Mouse (Mus musculus) frontal cortex, adult 2 months (tissue): ENCODE data around the gene Maml3. TPM values are rescaled to one million over a fixed set of nuclear protein-coding genes. Genes with fewer than 3 reads are reported as not detected.
A peak's percentile ranks its signal among the peaks of the same experiment; 100 is the strongest.

ENCODE experiments used
- DNase-seq, 2 experiments: peaks; one replicate each; pipeline ENCODE4 v3.0.0; 2022; ENCODE audit warnings: low spot score in 1 of 2; ENCODE audit errors: extremely low spot score in 1 of 2
- polyA plus RNA-seq: library from polyadenylated mRNA; depleted of rRNA; stranded (reverse); fragments of >200 nt; gene quantifications from 2 replicates; pipeline ENCODE4 v1.2.3, GENCODE M21; 2012

Gene Maml3
- polyA plus RNA-seq, 1 experiment: 5.6 TPM

DNA sequence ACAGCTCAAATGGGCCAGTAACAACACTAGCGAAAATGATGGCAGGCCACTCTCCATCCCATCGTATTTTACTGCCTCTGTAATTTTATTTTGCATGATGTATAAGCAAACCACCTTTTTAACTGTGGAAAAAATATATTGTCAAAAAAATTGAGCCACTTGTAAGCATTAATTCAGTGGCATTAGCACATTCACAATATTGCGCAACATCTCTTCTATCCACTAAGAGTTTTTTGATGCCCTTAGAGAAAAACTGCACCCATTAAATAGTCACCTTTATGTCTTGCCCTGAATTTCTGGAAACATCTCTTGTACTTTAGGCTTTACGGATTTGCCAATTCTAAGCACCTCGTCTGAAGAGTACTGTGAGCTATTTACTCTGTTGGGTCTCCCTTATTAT, 347.8 kb downstream of the Maml3 start:
- no peak for DNase-seq

DNA sequence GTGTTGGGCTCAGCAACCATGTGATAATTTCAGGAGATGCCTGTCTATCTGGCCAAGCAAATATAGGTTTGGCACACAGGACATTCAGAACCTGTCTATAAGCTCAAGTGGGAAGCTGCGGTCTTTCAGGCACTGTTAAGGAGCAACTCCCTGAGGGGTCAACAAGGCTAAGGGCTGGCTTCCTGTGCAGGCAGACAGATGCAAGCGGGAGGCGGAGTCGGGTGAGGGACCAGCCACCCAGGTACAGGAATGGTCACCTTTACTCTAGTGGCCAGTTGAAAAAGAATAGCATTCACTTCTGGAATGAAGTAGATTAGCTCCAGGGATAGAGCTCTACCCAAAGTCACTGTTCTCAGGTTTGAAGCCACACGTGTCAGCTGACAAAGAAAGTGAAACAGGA, 348.6 kb downstream of the Maml3 start:
- DNase-seq: no peak

DNA sequence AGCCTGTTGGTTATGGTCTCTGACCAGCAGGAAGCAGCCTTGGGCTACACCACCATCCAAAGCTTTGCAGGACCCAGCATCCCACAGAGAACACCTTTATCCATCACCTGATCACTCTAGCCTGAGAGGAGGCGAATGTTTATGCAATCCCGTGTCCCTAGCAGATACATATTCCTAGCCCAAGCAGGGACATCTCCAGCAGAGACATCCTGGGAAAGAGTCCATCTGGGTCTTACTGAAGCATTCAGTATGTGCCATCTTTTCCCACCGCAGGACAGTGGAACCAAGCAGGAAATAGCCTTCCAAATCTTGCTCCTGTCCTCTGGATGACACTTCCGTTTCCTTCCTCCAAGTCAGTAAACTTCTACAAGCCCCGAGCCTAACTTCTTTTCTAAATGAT, 351.6 kb downstream of the Maml3 start:
- no peak for DNase-seq

DNA sequence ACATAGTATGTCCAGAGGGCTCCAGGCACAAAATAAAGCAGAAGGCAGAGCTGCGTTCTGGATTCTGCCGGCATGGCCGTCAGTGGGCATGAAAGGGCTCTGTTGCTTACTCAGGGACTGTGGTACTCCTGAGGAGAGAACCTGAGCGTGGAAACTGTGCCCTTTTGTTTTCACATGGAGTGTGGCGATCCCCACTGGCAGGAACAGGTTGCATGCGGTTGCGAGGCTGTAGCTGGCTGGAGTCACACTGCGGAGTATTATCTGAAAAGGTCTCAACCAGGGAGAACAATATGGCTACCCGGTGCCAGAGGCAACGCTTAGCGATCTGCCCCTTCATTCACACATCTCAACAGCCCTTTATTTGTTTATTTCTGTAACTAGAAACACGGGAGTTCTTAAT, 353.4 kb downstream of the Maml3 start:
- no peak for DNase-seq

DNA sequence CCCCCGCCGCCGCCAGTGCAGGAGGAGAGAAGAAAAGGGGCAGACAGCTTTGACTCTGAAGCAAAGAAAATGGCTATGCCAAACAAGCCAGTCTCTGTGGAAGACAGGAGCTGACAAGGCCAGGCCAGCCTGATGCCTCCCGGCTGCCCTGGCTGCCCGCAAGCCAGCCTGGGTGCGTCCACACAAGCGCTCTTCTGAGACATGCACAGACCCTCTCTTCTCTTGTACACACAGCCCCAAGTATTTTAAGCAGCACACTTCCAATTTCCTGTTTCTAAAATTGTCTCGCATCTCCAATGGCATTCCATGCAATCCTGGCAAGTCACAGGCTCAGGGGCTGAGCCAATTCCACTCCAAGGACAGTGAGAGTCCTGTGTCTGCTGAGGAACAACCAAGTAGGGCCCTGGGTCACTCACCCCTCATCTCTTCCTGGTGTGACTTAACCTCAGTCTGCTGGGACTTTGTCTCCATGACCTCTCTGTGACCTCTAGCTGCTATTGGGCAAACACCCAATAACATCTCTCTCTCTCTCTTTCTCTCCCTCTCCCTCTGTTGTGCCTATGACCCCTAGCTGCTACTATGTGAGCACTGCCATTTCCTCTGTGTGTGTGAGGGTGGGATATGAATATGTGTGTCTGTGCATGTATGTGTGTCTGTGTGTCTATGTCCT, 354.9 kb downstream of the Maml3 start:
- peak in 1 of 2 experiments; percentile 31 for DNase-seq

DNA sequence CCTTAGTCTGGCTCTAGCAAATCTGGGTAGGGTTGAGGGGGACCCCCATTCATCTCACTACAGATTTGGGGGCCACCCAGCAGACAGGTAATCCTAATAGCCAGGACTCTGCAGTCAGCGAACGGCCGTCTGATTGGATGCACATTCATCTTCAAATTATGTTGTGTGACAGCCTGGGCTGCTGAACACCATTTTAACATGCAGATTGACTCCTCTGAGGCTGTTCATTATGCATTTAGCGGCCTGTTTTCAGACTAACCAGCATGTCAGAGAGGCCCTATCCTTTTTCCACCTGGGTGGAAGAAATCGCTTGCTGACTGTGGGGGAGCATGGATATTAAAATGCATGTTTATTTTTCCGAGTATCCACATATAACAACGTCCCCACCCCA, 355.5 kb downstream of the Maml3 start:
- peak in 1 of 2 experiments; percentile 12 for DNase-seq

DNA sequence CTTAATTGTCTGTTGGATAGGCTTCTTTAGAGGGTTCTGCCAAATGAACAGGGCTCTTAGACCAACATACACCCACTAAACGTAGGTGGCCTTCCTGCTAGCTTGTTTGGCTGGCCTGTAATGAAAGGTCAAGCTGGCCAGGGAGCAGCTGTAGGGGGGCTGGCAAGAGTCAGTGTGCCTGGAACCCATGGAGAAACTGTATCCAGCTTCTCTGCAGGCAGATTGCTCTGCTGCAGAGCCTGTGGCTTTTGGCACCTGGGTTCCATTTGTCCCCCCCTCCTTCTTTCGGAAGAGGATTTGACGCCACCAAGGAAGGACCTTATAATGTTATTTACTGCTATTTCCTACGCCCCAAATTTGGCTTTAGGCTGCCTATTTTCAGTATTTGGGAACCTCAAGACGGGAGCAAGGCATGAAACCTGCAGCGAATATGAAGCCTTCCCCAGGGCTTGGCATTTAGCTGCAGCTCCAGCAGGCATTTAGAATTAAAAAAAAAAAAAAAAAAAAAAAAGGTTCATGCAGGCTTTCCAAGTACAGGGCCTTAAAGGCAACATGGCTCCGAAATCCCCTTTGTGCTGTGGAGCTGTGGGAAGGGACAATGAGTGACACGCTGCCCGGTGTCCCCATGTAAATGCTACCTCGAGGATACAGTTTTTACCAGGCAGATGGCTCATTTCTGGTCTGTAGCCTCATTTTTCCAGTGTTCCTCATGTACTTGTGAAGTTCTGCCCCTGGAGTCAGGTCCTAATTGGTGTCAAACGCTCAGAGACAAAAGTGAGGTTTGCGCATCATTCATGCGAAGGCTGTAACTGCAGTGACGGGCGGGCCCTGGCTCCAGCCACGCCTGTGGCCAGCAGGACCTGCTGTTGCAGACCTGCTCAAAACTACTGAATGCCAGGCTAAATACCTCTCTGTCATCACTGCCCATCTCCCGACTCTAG, 356.2 kb downstream of the Maml3 start:
- no peak for DNase-seq

DNA sequence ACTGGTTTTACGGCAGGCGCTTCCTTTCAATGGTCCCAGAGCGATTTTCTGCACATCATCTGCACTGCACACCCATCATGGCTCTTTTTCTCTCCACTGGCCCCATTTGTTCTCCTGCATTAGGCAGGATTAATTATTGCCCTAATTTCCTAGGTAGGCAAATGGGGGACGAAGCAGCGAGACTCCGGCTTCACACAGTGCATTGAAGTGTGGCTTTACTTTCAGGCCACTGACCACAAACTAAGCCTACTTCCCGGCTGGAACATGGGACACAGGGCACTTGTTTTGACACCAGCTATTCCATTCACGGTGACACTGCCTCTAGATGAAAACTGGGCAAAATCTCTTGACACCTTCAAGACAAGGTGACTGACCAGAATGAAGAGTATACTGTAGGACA, 358.1 kb downstream of the Maml3 start:
- DNase-seq: no peak

DNA sequence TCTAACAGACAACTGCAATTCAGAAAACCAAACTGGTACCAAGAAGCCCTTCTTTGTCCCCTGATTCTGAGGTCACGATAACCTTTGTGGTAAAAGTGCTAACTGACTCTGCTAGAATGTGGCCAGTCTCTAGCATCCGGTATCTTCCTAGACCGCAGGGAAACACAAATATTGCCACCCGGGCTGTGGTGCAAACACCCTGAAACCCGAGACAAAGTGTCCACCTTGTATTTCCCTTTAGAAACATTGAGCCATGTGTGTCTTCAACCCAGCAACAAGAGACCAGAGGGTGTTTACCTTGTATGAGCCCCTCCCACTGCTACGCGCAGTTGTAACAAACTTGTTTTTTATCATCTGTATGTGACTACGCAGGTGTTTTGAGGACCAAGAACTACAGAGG, 359.7 kb downstream of the Maml3 start:
- no peak for DNase-seq

DNA sequence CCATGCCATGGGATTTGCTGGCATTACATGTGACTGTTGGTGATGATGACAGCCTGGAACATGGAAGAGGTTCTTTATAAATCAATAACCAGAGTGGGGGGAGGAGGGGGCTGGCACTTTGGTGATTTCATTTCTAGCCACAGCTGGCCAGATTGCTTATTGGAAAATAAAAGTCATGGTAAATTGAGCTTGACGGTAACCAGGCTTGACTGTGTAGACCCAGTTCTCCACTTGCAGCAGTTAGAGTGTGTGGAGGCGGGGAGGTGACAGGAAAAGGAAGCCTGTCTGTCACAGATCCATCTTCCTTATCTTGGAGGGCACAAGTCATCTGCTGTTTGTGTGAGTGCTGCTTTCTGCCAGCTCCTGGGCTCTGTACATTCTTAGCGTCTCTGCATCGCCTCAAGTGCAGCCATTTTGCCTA, 360.5 kb downstream of the Maml3 start:
- DNase-seq: no peak

DNA sequence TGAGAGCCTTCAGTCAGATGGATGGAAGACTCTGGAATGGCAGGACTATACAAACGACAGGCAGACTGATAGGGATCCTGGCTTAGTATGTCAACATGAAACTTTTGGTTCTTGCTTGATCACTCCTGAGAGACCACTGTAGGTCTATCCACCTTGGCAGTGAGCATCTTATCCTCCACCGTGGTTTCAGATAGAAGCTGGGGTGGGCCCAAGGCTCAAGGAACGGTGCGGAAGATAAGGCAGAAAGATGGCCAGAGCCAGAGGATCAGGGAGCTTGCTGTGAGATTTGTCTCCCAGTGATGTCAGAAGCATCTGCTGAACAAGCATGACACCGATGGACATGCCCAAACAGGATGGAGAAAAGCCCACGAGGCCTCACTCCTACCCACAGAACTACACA, 362.5 kb downstream of the Maml3 start:
- no peak for DNase-seq

DNA sequence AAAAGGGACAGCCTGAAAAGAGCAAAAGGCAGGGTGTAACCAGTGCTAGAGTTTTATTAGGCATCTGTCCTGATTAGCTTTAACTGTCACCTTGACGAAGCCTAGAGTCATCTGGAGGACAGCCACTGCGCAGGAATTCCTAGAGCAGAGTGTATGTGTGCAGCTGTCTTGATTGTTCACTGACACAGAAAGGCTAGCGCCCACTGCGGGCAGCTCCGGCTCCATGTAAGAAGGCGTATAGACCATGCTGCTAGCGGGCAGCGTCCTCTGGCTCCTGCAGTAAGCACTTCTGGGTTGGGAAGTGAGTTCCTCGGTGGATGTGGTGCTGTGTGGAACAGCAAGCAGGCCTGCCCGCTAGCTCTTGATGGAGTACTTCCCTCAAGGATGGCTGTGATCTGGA, 363.1 kb downstream of the Maml3 start:
- DNase-seq: no peak

DNA sequence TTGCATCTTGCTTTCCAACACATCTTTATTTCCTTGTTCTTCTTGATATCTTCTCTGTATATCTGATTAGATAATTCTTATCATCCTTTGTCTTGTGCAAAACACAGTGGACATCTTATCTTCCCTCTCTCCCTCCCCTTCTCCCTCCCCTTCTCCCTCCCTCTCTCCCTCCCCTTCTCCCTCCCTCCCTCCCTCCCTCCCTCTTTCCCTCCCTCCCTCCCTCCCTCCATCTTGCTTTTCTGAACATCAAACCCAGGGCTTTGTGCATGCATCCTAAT, 365.1 kb downstream of the Maml3 start:
- DNase-seq: no peak

DNA sequence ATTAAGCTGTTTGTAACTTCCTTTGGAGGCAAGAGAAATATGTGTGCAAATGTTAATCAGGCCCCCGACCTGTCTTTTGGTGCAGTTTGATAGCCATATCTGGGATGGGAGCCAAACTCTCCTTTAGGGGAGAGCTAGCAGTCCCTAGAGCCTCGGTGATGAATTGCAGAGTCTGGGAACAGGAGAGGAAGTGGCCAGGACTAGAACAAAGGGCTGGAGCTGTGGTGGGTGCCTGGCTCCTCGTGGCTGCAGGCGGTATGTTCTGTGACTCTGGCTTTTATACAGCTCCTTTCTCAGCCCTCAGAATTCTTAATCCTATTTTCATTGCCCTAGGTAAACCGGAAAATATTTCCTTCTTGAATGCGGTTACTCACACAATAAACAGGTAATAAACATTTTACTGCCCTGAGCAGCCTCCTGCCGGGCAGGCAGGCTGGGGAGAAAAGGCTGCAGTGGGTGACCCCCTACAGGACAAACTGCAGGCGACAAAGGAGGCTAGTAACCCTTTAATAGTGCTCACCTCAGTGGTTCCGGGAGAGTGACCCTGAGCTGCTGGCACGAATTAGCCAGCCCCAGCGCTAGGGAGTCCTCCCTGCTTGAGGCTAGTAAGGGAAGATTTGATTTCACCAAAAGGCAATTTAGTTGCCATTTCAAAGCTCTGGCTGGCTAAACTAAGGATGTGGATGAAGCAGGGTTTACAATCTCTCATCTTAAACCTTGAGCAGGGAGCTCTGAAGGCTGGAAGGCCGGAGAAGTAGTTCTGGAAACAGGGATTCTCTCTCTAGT, 365.6 kb downstream of the Maml3 start:
- DNase-seq: no peak

DNA sequence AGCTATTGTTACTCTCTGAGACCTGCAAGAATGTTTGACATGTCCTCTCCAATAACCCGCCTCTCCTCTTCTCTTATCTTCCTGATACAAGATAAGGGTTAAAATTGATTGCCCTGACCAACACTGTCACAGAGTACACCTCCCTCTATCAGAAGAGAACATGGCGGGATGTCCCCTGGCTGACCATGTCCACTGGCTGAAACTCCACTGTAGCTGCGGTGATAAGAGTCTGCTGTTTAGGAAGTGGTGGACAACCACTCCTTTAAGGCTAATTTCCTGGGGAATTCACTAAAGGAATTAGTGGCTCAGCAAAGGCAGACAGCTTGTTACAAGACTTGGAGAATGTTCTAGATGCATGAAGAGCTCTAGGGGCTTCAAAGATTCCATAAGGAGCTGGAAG, 371.2 kb downstream of the Maml3 start:
- no peak for DNase-seq

DNA sequence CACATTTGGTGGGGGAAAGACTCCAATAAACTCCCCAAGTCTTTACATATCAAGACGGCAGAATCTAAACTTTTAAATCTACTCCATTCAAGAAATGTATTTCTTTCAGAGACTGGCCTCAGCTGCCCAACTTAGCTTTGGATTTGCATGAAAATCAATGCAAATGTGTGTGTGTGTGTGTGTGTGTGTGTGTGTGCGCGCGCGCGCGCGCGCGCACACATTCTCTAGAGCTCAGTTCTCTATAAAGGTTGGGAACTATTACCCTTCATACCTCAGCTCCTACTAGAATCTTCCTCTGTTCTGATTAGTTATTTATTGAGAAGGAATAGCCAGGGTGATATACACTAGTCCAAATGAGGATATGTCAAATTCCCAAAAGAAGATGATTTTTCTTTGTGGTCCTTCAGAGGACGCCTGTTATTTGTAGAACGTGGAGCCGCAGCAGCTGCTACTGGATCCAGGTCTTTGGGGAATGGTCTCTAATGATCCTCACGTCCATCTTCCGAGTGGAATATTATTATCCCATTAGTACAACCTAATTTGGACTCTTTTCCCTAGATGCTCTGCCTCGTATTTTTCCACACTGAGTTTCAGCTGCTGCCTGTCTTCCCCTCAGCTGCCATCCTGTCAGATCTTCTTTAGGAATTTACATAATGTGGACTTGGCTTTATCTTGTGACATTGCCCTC, 372.8 kb downstream of the Maml3 start:
- DNase-seq: no peak

DNA sequence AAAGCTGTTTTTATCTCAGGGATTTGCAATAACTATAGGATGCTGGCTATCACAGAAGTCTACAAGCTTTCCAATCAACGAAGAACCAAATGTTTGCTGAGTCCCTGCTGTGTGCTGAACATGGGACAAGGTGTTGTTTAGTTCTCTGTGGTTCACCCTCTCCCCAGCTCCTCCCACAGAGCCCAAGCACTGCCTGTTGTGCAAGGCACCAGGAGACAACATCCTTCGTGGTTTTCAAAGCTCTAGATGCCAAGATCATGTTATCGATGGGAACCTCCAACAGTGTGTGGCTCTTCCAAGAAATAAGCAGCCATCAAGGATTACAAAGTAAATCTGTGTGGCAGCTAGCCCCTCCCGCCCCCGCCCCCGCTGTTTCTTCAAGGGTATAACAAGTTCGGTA, 374.2 kb downstream of the Maml3 start:
- no peak for DNase-seq

DNA sequence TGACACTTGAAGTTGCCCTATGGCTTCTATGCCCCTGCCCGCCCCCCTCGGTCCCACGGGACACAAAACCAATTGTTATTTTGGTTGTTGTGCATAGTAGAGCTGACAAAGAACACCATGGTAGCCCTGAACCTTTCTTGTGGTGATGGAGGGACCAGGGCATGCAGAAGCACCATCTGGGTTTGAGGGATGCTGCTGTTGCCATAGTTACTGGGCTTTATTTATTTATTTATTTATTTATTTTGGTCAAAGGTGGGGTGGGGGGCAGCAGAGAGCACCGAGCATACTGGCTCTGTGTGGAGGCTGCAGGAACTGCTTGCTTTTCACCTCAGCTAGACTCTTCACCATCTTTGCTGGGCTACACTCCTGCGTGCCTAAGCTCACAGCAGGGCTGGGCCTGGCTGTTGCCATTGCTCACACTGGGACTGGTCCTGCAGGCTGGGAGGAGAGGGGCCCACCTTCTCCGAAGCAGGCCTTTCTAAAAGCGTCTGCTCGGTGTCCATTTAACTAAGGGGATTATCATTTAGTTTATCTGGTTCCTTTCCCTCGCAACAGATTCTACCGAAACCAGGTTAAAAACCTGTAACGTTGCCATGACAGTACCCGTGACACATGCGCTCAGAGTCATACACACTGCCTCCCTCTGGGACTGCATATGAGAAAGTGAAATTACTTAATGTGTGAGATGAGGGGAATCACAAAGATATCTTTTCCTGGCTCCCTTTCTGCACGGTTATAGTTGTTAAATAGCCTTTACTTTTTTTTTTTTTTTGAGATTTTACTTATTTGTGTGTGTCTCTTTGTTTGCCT, 375.6 kb downstream of the Maml3 start:
- no peak for DNase-seq

DNA sequence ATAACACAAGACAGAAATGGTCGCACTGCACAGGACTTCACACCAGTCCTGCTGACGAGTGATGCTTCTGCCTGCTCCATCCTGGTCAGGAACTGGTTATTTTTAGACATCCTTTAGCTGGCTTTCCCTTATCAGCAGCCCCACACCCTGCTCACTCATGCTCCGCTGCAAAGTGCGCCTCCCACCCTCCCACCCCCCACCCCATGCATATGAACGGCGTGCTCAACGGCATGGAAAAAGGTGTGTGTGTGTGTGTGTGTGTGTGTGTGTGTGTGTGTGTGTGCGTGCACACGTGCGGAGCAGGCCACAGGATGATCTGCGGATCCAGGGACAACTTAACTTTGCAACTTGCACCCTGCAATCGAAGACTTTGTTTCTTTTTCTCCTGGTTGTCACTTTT, 376.4 kb downstream of the Maml3 start:
- DNase-seq: no peak

DNA sequence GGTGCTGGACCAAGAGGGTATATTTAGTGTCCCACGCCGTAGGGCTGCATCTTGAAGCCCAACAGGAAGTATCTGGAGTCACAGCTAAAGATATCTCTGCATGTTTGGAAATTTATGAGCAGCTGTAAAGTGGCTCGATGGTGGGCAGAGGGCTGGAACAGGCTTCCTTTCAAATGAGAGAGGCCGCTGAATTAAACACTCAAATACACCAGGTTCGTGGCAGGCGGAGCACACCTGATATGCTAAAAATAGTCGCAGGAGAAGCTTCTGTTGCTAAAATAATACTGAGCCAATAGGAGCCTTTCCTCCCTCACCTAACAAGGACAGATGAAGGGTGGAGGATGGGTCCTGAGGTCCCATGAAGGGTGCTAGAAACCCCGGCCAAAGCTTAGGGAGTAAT, 376.9 kb downstream of the Maml3 start:
- DNase-seq: peak in 1 of 2 experiments; percentile 35
